Mouse (Mus musculus) G1E (cell line): ENCODE measurements around the gene Ppm1h.

Experiments used
- CTCF ChIP-seq: IDR thresholded peaks from 2 replicates; pipeline ENCODE4 v1.5.1; 2012; ENCODE audit warnings: low read depth, low read length, inconsistent platforms, mixed read lengths
- GATA1 ChIP-seq: IDR thresholded peaks from 2 replicates; pipeline ENCODE4 v1.6.1; 2012; ENCODE audit warnings: borderline replicate concordance, low read length, inconsistent platforms, mixed read lengths
- TAL1 ChIP-seq: conservative IDR thresholded peaks from 2 replicates; pipeline ENCODE4 v1.6.1; 2012; ENCODE audit warnings: low read depth, low read length, inconsistent platforms, mixed read lengths

DNA sequence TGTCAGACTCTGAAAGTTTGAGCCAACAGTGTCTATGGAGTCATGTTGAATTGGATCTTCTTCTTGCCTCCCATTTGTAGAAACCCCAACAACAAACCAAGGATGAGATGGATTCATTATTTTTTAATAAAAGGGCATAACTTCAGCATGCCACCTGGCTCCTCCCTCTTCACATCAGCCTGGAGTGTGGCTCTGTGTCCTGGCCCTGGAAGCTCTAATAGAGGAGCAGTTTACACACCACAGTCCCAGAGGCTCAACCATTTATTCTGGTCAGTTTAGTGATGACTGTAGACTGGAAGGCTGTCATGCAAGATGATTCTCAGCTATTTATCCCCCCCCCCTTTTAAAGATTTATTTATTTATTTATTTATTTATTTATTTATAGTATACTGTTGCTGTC lies 294.7 kb downstream of the Ppm1h start:
- TF ChIP-seq CTCF: no peak
- TF ChIP-seq TAL1: no peak
- no peak for TF ChIP-seq GATA1
